Mouse (Mus musculus) forebrain, embryonic 13.5 days (tissue): ENCODE measurements around the gene Gnb1l. TPM values are rescaled to one million over a fixed set of nuclear protein-coding genes. Genes with fewer than 3 reads are reported as not detected.

Experiments
- polyA plus RNA-seq: library from polyadenylated mRNA; unstranded; fragments of >200 nt; fragmentation: Nextera tagmentation; extraction: Ambion mirVana; gene quantifications from 2 replicates; pipeline ENCODE4 v1.2.1, GENCODE M21; 2015

The Gnb1l gene
- polyA plus RNA-seq, 1 experiment from 2014 or later: 14.5 TPM

Other genes with a start within 250 kb of the Gnb1l start
- 726 and 766 TPM in 2 replicates for gene Ranbp1, start 250.0 kb upstream of the Gnb1l start, polyA plus RNA-seq
- 2.5 and 7.6 TPM in 2 replicates for gene Gm49776, start 240.4 kb upstream of the Gnb1l start, polyA plus RNA-seq
- gene Dgcr8, start 209.5 kb upstream of the Gnb1l start, polyA plus RNA-seq: 37.7 and 44.0 TPM in 2 replicates
- gene Tango2, start 150.6 kb upstream of the Gnb1l start, polyA plus RNA-seq: 59.2 and 63.2 TPM in 2 replicates
- 77.2 and 95.0 TPM in 2 replicates for gene Arvcf, start 150.5 kb upstream of the Gnb1l start, polyA plus RNA-seq
- 23.4 and 25.1 TPM in 2 replicates for gene Txnrd2, start 72.3 kb upstream of the Gnb1l start, polyA plus RNA-seq
- 64.0 and 70.1 TPM in 2 replicates for gene Comt, start 71.9 kb upstream of the Gnb1l start, polyA plus RNA-seq
- gene Rtl10, start 188 bp downstream of the Gnb1l start, polyA plus RNA-seq: 3.6 TPM in 2 replicates
- gene Tbx1, start 92.0 kb downstream of the Gnb1l start, polyA plus RNA-seq: 0.39 and 0.56 TPM in 2 replicates
- gene Gp1bb, start 123.7 kb downstream of the Gnb1l start, polyA plus RNA-seq: 5.1 and 6.0 TPM in 2 replicates
- gene Gm49601, start 127.7 kb downstream of the Gnb1l start, polyA plus RNA-seq: 10.0 and 18.2 TPM in 2 replicates
- 115 and 120 TPM in 2 replicates for gene Sept5, start 131.2 kb downstream of the Gnb1l start, polyA plus RNA-seq